Mouse (Mus musculus) kidney, adult 2 months (tissue): Measurements from ENCODE around the gene Zfp202. TPM values are rescaled to one million over a fixed set of nuclear protein-coding genes. Genes with fewer than 3 reads are reported as not detected.

ENCODE experiments used
- DNase-seq: peaks from one replicate; pipeline ENCODE4 v3.0.0; 2021
- H3K27ac ChIP-seq: fragments of 200-500 bp; 2 replicates; pipeline ENCODE4 v1.5.1; 2012; ENCODE audit warnings: low read depth, low read length, control low read depth, inconsistent platforms; ENCODE audit not compliant: insufficient read depth
- H3K27me3 ChIP-seq: fragments of 200-500 bp; replicated peaks from 2 replicates; pipeline ENCODE4 v1.6.1; 2012; ENCODE audit warnings: mild to moderate bottlenecking, moderate library complexity, low read length, inconsistent platforms; ENCODE audit not compliant: control insufficient read depth, insufficient read depth
- H3K36me3 ChIP-seq: fragments of 200-500 bp; 2 replicates; pipeline ENCODE4 v1.6.1; 2012; ENCODE audit warnings: mild to moderate bottlenecking, moderate library complexity, low read length, inconsistent platforms; ENCODE audit not compliant: control insufficient read depth, insufficient read depth
- H3K4me1 ChIP-seq: fragments of 200-500 bp; 2 replicates; pipeline ENCODE4 v1.6.1; 2011; ENCODE audit warnings: low read length; ENCODE audit not compliant: control insufficient read depth, insufficient read depth
- H3K4me3 ChIP-seq: fragments of 200-500 bp; 2 replicates; pipeline ENCODE4 v1.5.1; 2011; ENCODE audit warnings: mild to moderate bottlenecking, low read depth, low read length, control low read depth; ENCODE audit not compliant: insufficient read depth
- CTCF ChIP-seq: fragments of 200-500 bp; conservative IDR thresholded peaks from 2 replicates; pipeline ENCODE4 v1.5.1; 2011; ENCODE audit warnings: low read depth, mild to moderate bottlenecking, control low read depth, low read length, moderate library complexity, mixed read lengths; ENCODE audit not compliant: insufficient read depth, insufficient read length
- POLR2A ChIP-seq: fragments of 200-500 bp; IDR thresholded peaks from one replicate; pipeline ENCODE4 v1.6.1; 2011; ENCODE audit warnings: low read depth, low read length, control low read depth
- WGBS: fragments of 180-500 bp; shearing (Covaris S2); methylation state at CpG from one replicate; pipeline ENCODE4 v1.1.7; 2018; 5-methylcytosine and 5-hydroxymethylcytosine counted together
- polyA plus RNA-seq: library from polyadenylated mRNA; depleted of rRNA; stranded (reverse); fragments of >200 nt; gene quantifications from 2 replicates; pipeline ENCODE4 v1.2.3, GENCODE M21; 2012; rRNA removed

Zfp202 gene
- polyA plus RNA-seq, 1 experiment: 0.94 TPM

GRCm38 (mm10) chr9:40249106-40249505, 57.0 kb downstream of the Zfp202 start:
- WGBS: 72% methylated on average over 1 of the region's 1 CpGs
- H3K27me3 ChIP-seq: no peaks in the 10 kb centered on the region
- no peaks in the 10 kb centered on the region for H3K4me1 ChIP-seq
- H3K27ac ChIP-seq: no peak overlapping the region
- TF ChIP-seq CTCF: no peak
- no peak for TF ChIP-seq POLR2A
- H3K4me3 ChIP-seq: no peak overlapping the region
- H3K36me3 ChIP-seq: no peaks in the 10 kb centered on the region
- peak; percentile 2 for DNase-seq

GRCm38 (mm10) chr9:40252459-40252858, 60.3 kb downstream of the Zfp202 start:
- WGBS: 40% methylated on average over 3 of the region's 3 CpGs
- no peak for TF ChIP-seq POLR2A
- no peak for TF ChIP-seq CTCF

More at GRCm38 (mm10) chr9:40252459-40252858, 60.3 kb downstream of the Zfp202 start:
- no peaks in the 10 kb centered on the region for H3K4me1 ChIP-seq
- H3K27me3 ChIP-seq: no peaks in the 10 kb centered on the region
- H3K4me3 ChIP-seq: no peak overlapping the region
- no peak overlapping the region for H3K27ac ChIP-seq
- no peak for DNase-seq
- H3K36me3 ChIP-seq: no peaks in the 10 kb centered on the region

Other genes with a start within 250 kb of the Zfp202 start
- gene Olfr975, start 240.3 kb upstream of the Zfp202 start, polyA plus RNA-seq: not detected in 2 replicates
- gene Olfr976, start 231.2 kb upstream of the Zfp202 start, polyA plus RNA-seq: not detected in 2 replicates
- not detected in 2 replicates for gene Olfr978, start 200.2 kb upstream of the Zfp202 start, polyA plus RNA-seq
- gene Olfr979, start 188.9 kb upstream of the Zfp202 start, polyA plus RNA-seq: not detected in 2 replicates
- gene Olfr980, start 182.7 kb upstream of the Zfp202 start, polyA plus RNA-seq: not detected in 2 replicates
- gene Olfr981, start 170.9 kb upstream of the Zfp202 start, polyA plus RNA-seq: not detected in 2 replicates
- gene Olfr982, start 118.5 kb upstream of the Zfp202 start, polyA plus RNA-seq: not detected in 2 replicates
- gene Olfr983, start 98.7 kb upstream of the Zfp202 start, polyA plus RNA-seq: not detected in 2 replicates
- gene Olfr984, start 78.1 kb upstream of the Zfp202 start, polyA plus RNA-seq: not detected in 2 replicates
- gene Olfr985, start 62.1 kb upstream of the Zfp202 start, polyA plus RNA-seq: not detected in 2 replicates
- gene Tmem225, start 44.2 kb upstream of the Zfp202 start, polyA plus RNA-seq: not detected in 2 replicates
- gene Olfr986, start 11.4 kb upstream of the Zfp202 start, polyA plus RNA-seq: not detected in 2 replicates
- gene Scn3b, start 76.9 kb downstream of the Zfp202 start, polyA plus RNA-seq: 0.05 and 0.38 TPM in 2 replicates